Mouse (Mus musculus) T-helper 1 cell (primary cell): ENCODE results near the gene Nubp2.

ENCODE experiments used
- in situ Hi-C: fragments of 300-600 bp; cut with MboI, MseI; formaldehyde crosslinking; loops from one replicate; pipeline ENCODE4 v1.15.1; 2025; ENCODE audit warnings: high pct_unique_total_duplicates

Gene Nubp2

GRCm38 (mm10) chr17:24894061-24894994 lies 8.2 kb upstream of the Nubp2 start:
- in situ Hi-C loops, result no loop called here

- in situ Hi-C loops, result no loop called here
These were observed 7.1 kb upstream of the Nubp2 start for GRCm38 (mm10) chr17:24893276-24893675.

- in situ Hi-C loops, result no loop called here
These were observed 6.6 kb upstream of the Nubp2 start for GRCm38 (mm10) chr17:24892785-24893184.

GRCm38 (mm10) chr17:24891321-24891720 lies 5.2 kb upstream of the Nubp2 start:
- in situ Hi-C loops, result no loop called here

- in situ Hi-C loops, result no loop called here
These were observed 4.3 kb upstream of the Nubp2 start for GRCm38 (mm10) chr17:24890151-24891092.

GRCm38 (mm10) chr17:24888862-24889261 lies 2.7 kb upstream of the Nubp2 start:
- in situ Hi-C loops, result loop anchor here (5.0 kb wide), 1 partner anchor 42 kb away; no protein-coding TSS in a partner anchor

- in situ Hi-C loops, result loop anchor here (5.0 kb wide), 1 partner anchor 40 kb away; no protein-coding TSS in a partner anchor
These were observed 1.3 kb upstream of the Nubp2 start for GRCm38 (mm10) chr17:24887291-24888080.

- in situ Hi-C loops, result loop anchor here (5.0 kb wide), 1 partner anchor 40 kb away; no protein-coding TSS in a partner anchor
These were observed 753 bp upstream of the Nubp2 start for GRCm38 (mm10) chr17:24886932-24887271.

GRCm38 (mm10) chr17:24885356-24886133 lies 604 bp downstream of the Nubp2 start:
- in situ Hi-C loops, result loop anchor here (5.0 kb wide), 1 partner anchor 38 kb away; no protein-coding TSS in a partner anchor

- in situ Hi-C loops, result no loop called here
These were observed 1.8 kb downstream of the Nubp2 start for GRCm38 (mm10) chr17:24884391-24884790.

- in situ Hi-C loops, result no loop called here
These were observed 4.3 kb downstream of the Nubp2 start for GRCm38 (mm10) chr17:24881738-24882440.

- in situ Hi-C loops, result no loop called here
These were observed 7.6 kb downstream of the Nubp2 start for GRCm38 (mm10) chr17:24878531-24878930.

GRCm38 (mm10) chr17:24878117-24878397 lies 8.1 kb downstream of the Nubp2 start:
- in situ Hi-C loops, result no loop called here

- in situ Hi-C loops, result no loop called here
These were observed 8.6 kb downstream of the Nubp2 start for GRCm38 (mm10) chr17:24877336-24878116.

GRCm38 (mm10) chr17:24874989-24875388 lies 11.2 kb downstream of the Nubp2 start:
- in situ Hi-C loops, result no loop called here

- in situ Hi-C loops, result no loop called here
These were observed 11.8 kb downstream of the Nubp2 start for GRCm38 (mm10) chr17:24874405-24874745.

GRCm38 (mm10) chr17:24873695-24874404 lies 12.3 kb downstream of the Nubp2 start:
- in situ Hi-C loops, result no loop called here

- in situ Hi-C loops, result no loop called here
These were observed 18.2 kb downstream of the Nubp2 start for GRCm38 (mm10) chr17:24867914-24868313.

- in situ Hi-C loops, result no loop called here
These were observed 20.4 kb downstream of the Nubp2 start, which contains the start of gene Igfals for GRCm38 (mm10) chr17:24865776-24866175. Gene Igfals, plus strand, starts transcription at chr17:24865997.
